Mouse (Mus musculus) MEL (cell line): Measurements from ENCODE around the gene Pin1. TPM values are rescaled to one million over a fixed set of nuclear protein-coding genes. Genes with fewer than 3 reads are reported as not detected.

Experiments used
- DNase-seq: peaks from one replicate; pipeline ENCODE4 v3.0.0; 2011; ENCODE audit warnings: low read depth, low spot score
- H3K27ac ChIP-seq: 2 replicates; pipeline ENCODE4 v1.5.1; 2012; ENCODE audit warnings: low read depth, mild to moderate bottlenecking, control low read depth, low read length, moderate library complexity; ENCODE audit not compliant: control insufficient read depth
- H3K27me3 ChIP-seq, 2 experiments: fragments of 150-350 bp in 1 of 2; sonication (generic) in 1 of 2; 2 replicates each; pipeline ENCODE4 v1.6.1; 2012; ENCODE audit warnings: low read length in 2 of 2, mild to moderate bottlenecking in 2 of 2, improper control_type of control experiment in 1 of 2, moderate library complexity in 1 of 2; ENCODE audit not compliant: insufficient read depth in 2 of 2, control insufficient read depth in 1 of 2
- H3K36me3 ChIP-seq, 2 experiments: 2 replicates each; pipeline ENCODE4 v1.6.1; 2012 to 2014; ENCODE audit warnings: low read length in 2 of 2, improper control_type of control experiment in 1 of 2, inconsistent platforms in 1 of 2, mild to moderate bottlenecking in 1 of 2; ENCODE audit not compliant: insufficient read depth in 2 of 2, control insufficient read depth in 1 of 2
- H3K4me1 ChIP-seq, 2 experiments: fragments of 150-350 bp in 1 of 2; sonication (generic) in 1 of 2; 2 replicates each; pipeline ENCODE4 v1.6.1; 2012; ENCODE audit warnings: low read length in 2 of 2, improper control_type of control experiment in 1 of 2, mild to moderate bottlenecking in 1 of 2; ENCODE audit not compliant: insufficient read depth in 2 of 2, control insufficient read depth in 1 of 2
- H3K4me3 ChIP-seq, 2 experiments: fragments of 150-350 bp in 1 of 2; sonication (generic) in 1 of 2; 2 replicates each; pipeline ENCODE4 v1.5.1; 2012; ENCODE audit warnings: low read depth in 2 of 2, low read length in 2 of 2, mild to moderate bottlenecking in 2 of 2, moderate library complexity in 2 of 2, control low read depth in 1 of 2, improper control_type of control experiment in 1 of 2; ENCODE audit not compliant: control insufficient read depth in 1 of 2, insufficient read depth in 1 of 2
- H3K79me2 ChIP-seq: 2 replicates; pipeline ENCODE4 v1.6.1; 2012; ENCODE audit warnings: mild to moderate bottlenecking, low read length, moderate library complexity; ENCODE audit not compliant: control insufficient read depth, poor library complexity, insufficient read depth
- H3K9ac ChIP-seq: 2 replicates; pipeline ENCODE4 v1.6.1; 2012; ENCODE audit warnings: low read depth, mild to moderate bottlenecking, control low read depth, low read length, moderate library complexity; ENCODE audit not compliant: control insufficient read depth, poor library complexity, severe bottlenecking
- H3K9me3 ChIP-seq: fragments of 150-350 bp; sonication (generic); replicated peaks from 2 replicates; pipeline ENCODE4 v1.6.1; 2012; ENCODE audit warnings: mild to moderate bottlenecking, low read length, improper control_type of control experiment, moderate library complexity; ENCODE audit not compliant: insufficient read depth
- BHLHE40 ChIP-seq: IDR thresholded peaks from 2 replicates; pipeline ENCODE4 v1.6.1; 2012; ENCODE audit warnings: low read depth, mild to moderate bottlenecking, inconsistent platforms, low read length, improper control_type of control experiment, borderline replicate concordance
- CHD1 ChIP-seq: IDR thresholded peaks from 2 replicates; pipeline ENCODE4 v1.6.1; 2012; ENCODE audit warnings: low read depth, mild to moderate bottlenecking, inconsistent platforms, low read length, improper control_type of control experiment
- CHD2 ChIP-seq: IDR thresholded peaks from 2 replicates; pipeline ENCODE4 v1.6.1; 2011; ENCODE audit warnings: low read length, improper control_type of control experiment
- CTCF ChIP-seq, 3 experiments: IDR thresholded peaks in 2 of 3; conservative IDR thresholded peaks in 1 of 3; 2 replicates each; pipeline ENCODE4 v1.5.1; 2011 to 2012; ENCODE audit warnings: low read length in 3 of 3, low read depth in 2 of 3, mild to moderate bottlenecking in 2 of 3, improper control_type of control experiment in 1 of 3, inconsistent platforms in 1 of 3, mixed read lengths in 1 of 3, moderate library complexity in 1 of 3; ENCODE audit not compliant: control insufficient read depth in 1 of 3, insufficient read depth in 1 of 3, poor library complexity in 1 of 3, severe bottlenecking in 1 of 3
- E2F4 ChIP-seq: IDR thresholded peaks from 2 replicates; pipeline ENCODE4 v1.6.1; 2011; ENCODE audit warnings: low read depth, low read length, improper control_type of control experiment, borderline replicate concordance
- ELF1 ChIP-seq: IDR thresholded peaks from 2 replicates; pipeline ENCODE4 v1.6.1; 2014; ENCODE audit warnings: low read depth, mild to moderate bottlenecking, inconsistent platforms, low read length, improper control_type of control experiment, moderate library complexity
- EP300 ChIP-seq, 2 experiments: IDR thresholded peaks; 2 replicates each; pipeline ENCODE4 v1.6.1; 2011; ENCODE audit warnings: improper control_type of control experiment in 2 of 2, low read length in 2 of 2, low read depth in 1 of 2, mild to moderate bottlenecking in 1 of 2
- ETS1 ChIP-seq: IDR thresholded peaks from 2 replicates; pipeline ENCODE4 v1.6.1; 2012; ENCODE audit warnings: low read depth, mild to moderate bottlenecking, inconsistent platforms, low read length, improper control_type of control experiment, moderate library complexity
- GATA1 ChIP-seq: IDR thresholded peaks from 2 replicates; pipeline ENCODE4 v1.6.1; 2011; ENCODE audit warnings: low read depth, low read length, improper control_type of control experiment
- JUND ChIP-seq: IDR thresholded peaks from 2 replicates; pipeline ENCODE4 v1.6.1; 2011; ENCODE audit warnings: low read depth, mild to moderate bottlenecking, improper control_type of control experiment, low read length
- KAT2A ChIP-seq: conservative IDR thresholded peaks from 2 replicates; pipeline ENCODE4 v1.6.1; 2012; ENCODE audit warnings: low read depth, low read length, improper control_type of control experiment, inconsistent platforms
- MAX ChIP-seq: IDR thresholded peaks from 2 replicates; pipeline ENCODE4 v1.6.1; 2011; ENCODE audit warnings: low read length, improper control_type of control experiment
- MAZ ChIP-seq: IDR thresholded peaks from 2 replicates; pipeline ENCODE4 v1.6.1; 2012; ENCODE audit warnings: low read depth, mild to moderate bottlenecking, inconsistent platforms, low read length, improper control_type of control experiment
- MEF2A ChIP-seq: IDR thresholded peaks from 2 replicates; pipeline ENCODE4 v1.6.1; 2014; ENCODE audit warnings: low read depth, mild to moderate bottlenecking, inconsistent platforms, low read length, improper control_type of control experiment; ENCODE audit not compliant: poor library complexity, insufficient replicate concordance, severe bottlenecking; ENCODE audit errors: extremely low read depth
- MYB ChIP-seq: IDR thresholded peaks from 2 replicates; pipeline ENCODE4 v1.6.1; 2011; ENCODE audit warnings: mild to moderate bottlenecking, low read depth, low read length, improper control_type of control experiment
- MYC ChIP-seq: IDR thresholded peaks from 2 replicates; pipeline ENCODE4 v1.6.1; 2011; ENCODE audit warnings: low read depth, mild to moderate bottlenecking, low read length, improper control_type of control experiment, moderate library complexity
- NRF1 ChIP-seq: IDR thresholded peaks from 2 replicates; pipeline ENCODE4 v1.6.1; 2014; ENCODE audit warnings: low read depth, mild to moderate bottlenecking, inconsistent platforms, low read length, improper control_type of control experiment, moderate library complexity; ENCODE audit not compliant: poor library complexity, insufficient read depth, severe bottlenecking
- POLR2A ChIP-seq, 2 experiments: IDR thresholded peaks; 2 replicates each; pipeline ENCODE4 v1.6.1; 2011 to 2012; ENCODE audit warnings: low read length in 2 of 2, mild to moderate bottlenecking in 2 of 2, control low read depth in 1 of 2, improper control_type of control experiment in 1 of 2, low read depth in 1 of 2, moderate library complexity in 1 of 2; ENCODE audit not compliant: control insufficient read depth in 1 of 2, insufficient read depth in 1 of 2, poor library complexity in 1 of 2
- POLR2AphosphoS2 ChIP-seq: IDR thresholded peaks from 2 replicates; pipeline ENCODE4 v1.6.1; 2011; ENCODE audit warnings: low read length, improper control_type of control experiment
- POLR2AphosphoS5 ChIP-seq: IDR thresholded peaks from 2 replicates; pipeline ENCODE4 v1.6.1; 2012; ENCODE audit warnings: low read depth, borderline replicate concordance, mild to moderate bottlenecking, inconsistent platforms, low read length, moderate library complexity, mixed read lengths
- RAD21 ChIP-seq: IDR thresholded peaks from 2 replicates; pipeline ENCODE4 v1.6.1; 2011; ENCODE audit warnings: mild to moderate bottlenecking, low read depth, low read length, improper control_type of control experiment
- RCOR1 ChIP-seq: IDR thresholded peaks from 2 replicates; pipeline ENCODE4 v1.6.1; 2012; ENCODE audit warnings: low read depth, mild to moderate bottlenecking, inconsistent platforms, low read length, improper control_type of control experiment
- TAL1 ChIP-seq: IDR thresholded peaks from 2 replicates; pipeline ENCODE4 v1.6.1; 2012; ENCODE audit warnings: mild to moderate bottlenecking, inconsistent platforms, low read length, moderate library complexity, mixed read lengths
- TCF12 ChIP-seq: IDR thresholded peaks from 2 replicates; pipeline ENCODE4 v1.6.1; 2014; ENCODE audit warnings: low read depth, mild to moderate bottlenecking, inconsistent platforms, low read length, improper control_type of control experiment, moderate library complexity
- USF2 ChIP-seq, 2 experiments: IDR thresholded peaks; 2 replicates each; pipeline ENCODE4 v1.6.1; 2011 to 2012; ENCODE audit warnings: improper control_type of control experiment in 2 of 2, low read length in 2 of 2, borderline replicate concordance in 1 of 2, inconsistent platforms in 1 of 2, low read depth in 1 of 2, mild to moderate bottlenecking in 1 of 2; ENCODE audit not compliant: insufficient read depth in 1 of 2
- ZC3H11A ChIP-seq: IDR thresholded peaks from 2 replicates; pipeline ENCODE4 v1.6.1; 2012; ENCODE audit warnings: low read depth, mild to moderate bottlenecking, inconsistent platforms, low read length, improper control_type of control experiment
- ZMIZ1 ChIP-seq: IDR thresholded peaks from 2 replicates; pipeline ENCODE4 v1.6.1; 2012; ENCODE audit warnings: low read depth, mild to moderate bottlenecking, inconsistent platforms, low read length, improper control_type of control experiment, moderate library complexity
- ZNF384 ChIP-seq: IDR thresholded peaks from 2 replicates; pipeline ENCODE4 v1.6.1; 2012; ENCODE audit warnings: low read depth, mild to moderate bottlenecking, inconsistent platforms, low read length, improper control_type of control experiment
- polyA plus RNA-seq, 2 experiments: library from polyadenylated mRNA; stranded (reverse) in 1 of 2; unstranded in 1 of 2; fragments of >175 nt in 1 of 2; fragments of >200 nt in 1 of 2; gene quantifications; 2 replicates each; pipeline versions ENCODE4 v1.2.1 to v1.2.4; 2012; ENCODE audit warnings: low replicate concordance in 2 of 2, low read depth in 1 of 2; ENCODE audit not compliant: insufficient read length in 2 of 2, insufficient read depth in 1 of 2, missing spikeins in 1 of 2
- total RNA-seq: library from RNA; depleted of rRNA; stranded (reverse); fragments of 300-350 nt; gene quantifications from 2 replicates; pipeline ENCODE4 v1.2.3, GENCODE M21; 2012

Gene Pin1
- total and polyA plus RNA-seq, 3 experiments: 136 to 202 (median 201) TPM

GRCm38 (mm10) chr9:20665925-20666324 is 14.0 kb downstream of the Pin1 start:
- H3K4me3 ChIP-seq: no peak overlapping the region
- H3K9me3 ChIP-seq: no peaks in the 10 kb centered on the region
- H3K79me2 ChIP-seq: no peaks in the 10 kb centered on the region
- peaks cover 5 to 22% of the 10 kb centered on the region in 2 experiments for H3K4me1 ChIP-seq
- peak overlapping the region; percentile 9 for H3K27ac ChIP-seq
- DNase-seq: peak; percentile 63
- peaks cover 13 to 18% of the 10 kb centered on the region in 2 experiments for H3K36me3 ChIP-seq
- peak overlapping the region; percentile 1; the same call in 1 of the 2 replicates for H3K9ac ChIP-seq
- TF ChIP-seq CHD1 (no peak), RAD21 (no peak), POLR2AphosphoS2 (peak; percentile 81), TAL1 (no peak), MEF2A (no peak), MYC (0 out of 2 replicates have a peak, but pooled peaks have one; percentile 25), ETS1 (0 out of 2 replicates have a peak, but pooled peaks have one; percentile 34), CHD2 (peak; percentile 60; the same call in 1 of the 2 replicates), NRF1 (no peak), MYB (peak; percentile 43; the same call in 1 of the 2 replicates), BHLHE40 (peak; percentile 9; the same call in 1 of the 2 replicates)
- H3K27me3 ChIP-seq: no peaks in the 10 kb centered on the region

GRCm38 (mm10) chr9:20666510-20667034 is 14.7 kb downstream of the Pin1 start:
- Histone ChIP-seq H3K79me2 (no peaks in the 10 kb centered on the region), H3K36me3 (peaks cover 8 to 18% of the 10 kb centered on the region in 2 experiments), H3K4me3 (no peak overlapping the region), H3K27ac (peak overlapping the region; percentile 9), H3K4me1 (peaks cover 5 to 22% of the 10 kb centered on the region in 2 experiments), H3K9me3 (no peaks in the 10 kb centered on the region), H3K27me3 (no peaks in the 10 kb centered on the region), H3K9ac (0 out of 2 replicates have a peak overlapping the region, but pooled peaks have one; percentile 1)
- DNase-seq: peak; percentile 94
- TF ChIP-seq TCF12 (peak; percentile 60; the same call in 1 of the 2 replicates), E2F4 (no peak), BHLHE40 (no peak), MEF2A (no peak), USF2 (IDR thresholded peaks at IDR 0.05; ENCODE audit: borderline replicate concordance in 1 of 2, insufficient read depth in 1 of 2, low read depth in 1 of 2, low read length in 2 of 2) (no peak), GATA1 (peak; percentile 94), CHD2 (no peak; the same call in 1 of the 2 replicates), CTCF (IDR thresholded peaks at IDR 0.05 in 2 of 3, conservative IDR thresholded peaks at IDR 0.05 in 1 of 3; ENCODE audit: control insufficient read depth in 1 of 3, insufficient read depth in 1 of 3, low read depth in 2 of 3, low read length in 3 of 3, poor library complexity in 1 of 3, severe bottlenecking in 1 of 3) (peak in 1 of 3 experiments; percentile 13; a peak in 2 of 6 replicates), RAD21 (no peak), ELF1 (no peak), ZNF384 (no peak), POLR2A (IDR thresholded peaks at IDR 0.05; ENCODE audit: control insufficient read depth in 1 of 2, insufficient read depth in 1 of 2, low read depth in 1 of 2, low read length in 2 of 2, poor library complexity in 1 of 2) (peak in 1 of 2 experiments; percentile 72; a peak in 2 of 4 replicates), TAL1 (no peak; the same call in 1 of the 2 replicates), MYC (no peak), RCOR1 (peak; percentile 89), EP300 (IDR thresholded peaks at IDR 0.05; ENCODE audit: low read depth in 1 of 2, low read length in 2 of 2) (peak in 1 of 2 experiments; percentile 80; a peak in 2 of 4 replicates), ZMIZ1 (no peak; the same call in 1 of the 2 replicates), JUND (no peak), MAX (peak; percentile 38; the same call in 1 of the 2 replicates), ETS1 (peak; percentile 83), KAT2A (no peak), POLR2AphosphoS5 (no peak), ZC3H11A (no peak), MAZ (peak; percentile 94)
